Mouse (Mus musculus): ENCODE results near the gene Ddx54.

DNA sequence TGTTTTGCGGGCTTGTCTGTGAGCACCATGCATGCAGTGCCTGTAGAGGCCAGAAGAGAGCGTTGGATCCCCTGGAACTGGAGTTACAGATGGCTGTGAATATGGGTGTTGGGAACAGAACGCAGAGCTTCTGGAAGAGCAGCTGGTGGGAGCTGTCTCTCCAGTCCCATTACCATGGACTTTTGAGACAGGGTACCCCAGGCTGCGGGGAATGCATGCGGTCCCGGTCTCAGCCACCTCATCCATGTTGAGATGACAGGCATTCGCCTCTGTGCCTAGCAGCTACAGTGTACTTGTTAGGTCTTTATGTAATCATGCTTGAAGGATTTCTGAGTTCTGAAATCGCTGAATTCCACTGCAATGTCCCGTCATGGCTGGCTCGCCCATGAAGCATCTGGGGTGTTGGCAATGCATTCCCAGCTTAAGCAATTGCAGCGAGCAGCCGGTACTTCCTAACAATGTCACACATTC lies 43.8 kb downstream of the Ddx54 start:
- TF ChIP-seq POLR2A (IDR thresholded peaks at IDR 0.05; ENCODE audit: borderline replicate concordance, control insufficient read depth, low read depth, low read length): no peak
- TF ChIP-seq CTCF (IDR thresholded peaks at IDR 0.05; ENCODE audit: control insufficient read depth, insufficient read depth, low read length): no peak

Measured in bone marrow, adult 2 months (tissue).